Mouse (Mus musculus): ENCODE results near the gene Fam118b. TPM values are rescaled to one million over a fixed set of nuclear protein-coding genes. Genes with fewer than 3 reads are reported as not detected.

Gene Fam118b
- total RNA-seq, 4 experiments from 2014 or later: 26.3 to 31.9 (median 27.3) TPM

DNA sequence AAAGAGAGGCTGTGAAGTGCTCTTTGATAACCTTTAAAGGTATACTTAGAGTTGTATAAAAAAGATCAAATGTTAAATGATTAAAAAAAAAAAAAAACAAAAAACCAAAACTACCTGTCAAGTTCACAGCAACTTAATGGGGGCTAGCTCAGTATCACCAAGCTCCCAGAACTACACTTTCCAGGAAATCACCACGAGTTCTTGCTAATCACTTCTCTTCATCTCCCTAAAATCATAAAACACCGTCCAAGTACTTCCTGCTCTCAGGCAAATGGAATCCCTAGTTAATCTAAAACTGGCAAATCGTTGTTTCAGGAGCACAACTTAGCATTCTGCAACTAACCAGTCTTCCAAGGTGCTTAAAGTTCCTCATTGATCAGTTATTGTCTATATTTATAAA, 3.1 kb downstream of the Fam118b start:
- no peak for DNase-seq (ENCODE audit: low spot score in 2 of 2)

DNA sequence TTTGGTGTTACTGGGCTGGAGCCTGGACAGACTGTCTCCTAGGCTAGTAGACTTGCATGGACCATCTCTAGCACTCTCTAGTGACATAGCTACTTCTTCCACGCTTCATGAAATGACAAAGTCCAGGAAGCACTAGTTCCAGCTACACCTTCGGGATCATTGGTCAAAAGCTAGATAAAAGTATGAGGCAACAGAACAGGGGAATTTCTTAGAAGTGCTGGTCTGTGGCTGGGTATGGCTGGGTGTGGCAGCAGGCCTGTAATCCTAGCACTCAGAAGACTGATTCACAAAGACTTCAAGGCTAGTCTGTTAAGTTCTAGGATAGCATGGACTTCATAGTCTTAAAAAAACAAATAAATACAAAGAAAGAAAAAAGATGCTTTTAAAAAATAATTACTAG, 4.2 kb downstream of the Fam118b start:
- no peak for DNase-seq (ENCODE audit: low spot score in 2 of 2)

DNA sequence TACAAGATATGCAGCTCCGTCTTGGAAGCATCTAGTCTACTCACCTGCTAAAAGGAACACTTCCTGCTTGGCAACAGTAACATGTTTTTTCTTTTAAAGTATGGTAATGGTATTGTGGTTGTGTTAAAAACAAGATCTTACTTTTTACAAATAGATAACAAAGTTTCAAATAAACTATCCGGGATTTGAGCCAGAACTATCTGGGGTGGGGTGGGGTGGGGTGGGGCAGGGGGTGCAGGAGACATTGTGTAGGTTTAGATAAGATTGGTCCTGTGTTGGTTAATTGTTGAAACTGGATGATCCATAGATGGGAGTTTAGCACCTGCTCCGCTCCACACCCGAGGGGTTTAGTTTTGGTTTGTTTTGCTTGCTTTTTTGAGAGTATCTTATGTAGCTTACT, 5.2 kb downstream of the Fam118b start:
- no peak for DNase-seq (ENCODE audit: low spot score in 2 of 2)

DNA sequence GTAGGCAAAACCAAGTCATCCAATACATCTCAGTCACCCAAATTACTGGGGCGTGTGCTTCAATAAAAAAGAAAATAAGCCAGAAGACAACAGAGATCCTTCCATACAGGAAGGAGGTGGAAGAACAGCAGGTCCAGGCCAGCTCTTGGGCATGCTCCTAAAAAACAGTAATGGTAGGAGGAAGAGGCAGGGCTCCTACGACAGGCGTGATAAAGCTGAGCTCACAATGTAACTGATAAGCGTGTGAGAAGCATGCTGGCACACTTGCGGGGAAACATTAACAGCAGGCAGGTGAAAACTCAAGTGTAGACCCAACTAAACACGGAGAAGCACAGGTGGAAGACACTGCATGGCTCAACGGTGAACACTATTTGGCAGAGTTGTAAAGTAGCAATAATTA, 10.2 kb downstream of the Fam118b start:
- no peak for DNase-seq (ENCODE audit: low spot score in 2 of 2)

DNA sequence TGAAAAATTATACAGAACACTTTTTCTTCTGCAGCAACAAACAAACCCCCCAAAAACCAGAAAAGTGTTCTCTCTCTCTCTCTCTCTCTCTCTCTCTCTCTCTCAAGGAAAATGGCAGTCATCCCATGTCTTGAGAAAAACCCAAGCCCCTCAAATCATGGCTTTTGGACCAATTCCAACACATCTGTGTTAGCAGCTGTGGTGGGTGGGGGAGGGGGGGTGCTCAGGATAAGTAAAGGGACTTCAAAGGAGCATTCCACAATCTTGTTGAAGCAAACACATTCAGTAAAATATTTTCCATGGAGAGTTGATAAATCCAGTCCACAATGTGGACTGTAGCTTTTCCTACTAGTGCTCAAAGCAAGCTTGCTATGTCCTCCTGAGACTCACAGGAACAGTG, 18.1 kb downstream of the Fam118b start:
- DNase-seq (ENCODE audit: low spot score in 2 of 2): no peak

DNA sequence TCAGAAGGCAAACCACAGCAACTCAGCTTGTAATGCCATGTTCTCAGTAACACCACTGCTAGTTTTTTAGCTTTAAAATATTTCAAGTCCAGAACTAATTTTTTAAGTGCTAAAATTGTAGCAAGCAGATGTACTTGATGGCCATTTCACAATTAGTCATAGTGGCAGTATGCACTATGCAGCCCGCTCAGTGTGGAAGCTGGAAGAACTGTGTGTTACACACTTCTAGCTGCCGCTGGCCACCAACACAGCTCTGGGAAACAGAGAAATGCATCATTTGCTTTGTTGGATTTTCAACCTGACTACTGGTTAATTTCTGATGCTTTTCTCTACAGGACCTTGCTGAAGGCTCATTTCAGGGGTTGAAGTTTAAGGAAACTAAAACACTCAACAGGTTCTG, 20.2 kb downstream of the Fam118b start:
- no peak for DNase-seq (ENCODE audit: low spot score in 2 of 2)

DNA sequence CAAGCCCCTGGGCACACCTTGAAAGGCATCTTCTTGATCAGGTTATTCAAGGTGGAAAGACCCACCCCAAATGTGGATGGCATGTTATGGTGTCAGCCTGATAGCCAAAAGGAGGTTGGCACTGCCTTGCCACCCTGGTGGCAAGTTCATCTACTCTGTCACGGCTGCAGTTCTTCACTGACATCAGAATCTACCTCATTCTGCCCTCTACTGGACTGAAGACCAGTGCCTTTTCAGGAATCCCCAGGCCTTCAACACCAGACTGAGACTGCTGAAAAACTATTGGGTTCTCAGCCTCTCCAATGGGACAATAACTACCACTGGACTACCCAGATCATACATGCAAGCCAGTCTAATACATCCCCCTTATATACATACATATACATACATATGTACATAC, 27.9 kb downstream of the Fam118b start:
- no peak for DNase-seq (ENCODE audit: low spot score in 2 of 2)

DNA sequence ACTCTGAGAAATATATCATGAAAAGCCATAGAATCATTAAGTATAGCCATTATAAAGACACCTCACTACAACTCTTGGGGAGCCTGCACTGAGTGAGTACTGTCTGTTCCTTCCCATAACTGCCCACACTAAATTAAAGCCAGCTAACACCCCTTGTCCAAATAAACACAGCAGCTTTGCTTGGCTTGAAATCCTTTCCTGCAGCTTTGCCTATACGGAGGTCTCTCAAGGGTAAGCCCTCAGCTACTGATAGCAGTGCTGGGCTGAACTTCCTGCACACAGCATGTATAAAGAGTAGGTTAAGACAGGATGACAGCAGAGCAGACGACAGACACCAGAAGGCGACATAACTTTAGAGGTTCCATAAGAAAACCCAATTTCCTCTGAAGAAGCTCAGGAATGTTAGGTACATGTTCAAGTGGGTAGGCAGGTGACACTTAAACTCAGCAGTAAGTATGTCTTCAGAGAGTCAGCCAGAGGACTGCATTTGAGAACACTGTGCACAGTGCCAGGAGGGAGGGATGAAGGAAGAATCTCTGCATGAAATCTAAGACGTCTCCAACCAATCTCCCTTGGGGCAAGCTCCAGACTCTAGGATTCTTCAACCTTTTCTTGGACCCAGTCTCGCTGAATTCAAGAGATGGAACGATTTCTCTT, 28.6 kb downstream of the Fam118b start:
- DNase-seq (ENCODE audit: low spot score in 2 of 2): peak in 1 of 2 experiments; percentile 31

DNA sequence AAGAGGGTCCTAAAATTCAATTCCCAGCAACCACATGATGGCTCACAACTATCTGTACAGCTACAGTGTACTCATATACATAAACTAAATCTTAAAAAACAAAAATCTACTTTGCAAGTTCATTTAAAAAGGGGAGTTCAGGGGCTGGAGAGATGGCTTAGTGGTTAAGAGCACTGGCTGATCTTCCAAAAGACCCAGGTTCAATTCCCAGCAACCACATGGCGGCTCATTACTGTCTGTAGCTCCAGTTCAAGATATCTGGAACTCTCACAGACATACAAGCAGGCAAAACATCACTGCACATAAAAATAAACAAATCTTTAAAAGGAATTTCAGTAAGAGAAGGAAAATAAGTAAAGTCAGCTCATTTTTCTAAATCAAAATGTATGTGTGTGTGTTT, 29.2 kb downstream of the Fam118b start:
- DNase-seq (ENCODE audit: low spot score in 2 of 2): no peak

DNA sequence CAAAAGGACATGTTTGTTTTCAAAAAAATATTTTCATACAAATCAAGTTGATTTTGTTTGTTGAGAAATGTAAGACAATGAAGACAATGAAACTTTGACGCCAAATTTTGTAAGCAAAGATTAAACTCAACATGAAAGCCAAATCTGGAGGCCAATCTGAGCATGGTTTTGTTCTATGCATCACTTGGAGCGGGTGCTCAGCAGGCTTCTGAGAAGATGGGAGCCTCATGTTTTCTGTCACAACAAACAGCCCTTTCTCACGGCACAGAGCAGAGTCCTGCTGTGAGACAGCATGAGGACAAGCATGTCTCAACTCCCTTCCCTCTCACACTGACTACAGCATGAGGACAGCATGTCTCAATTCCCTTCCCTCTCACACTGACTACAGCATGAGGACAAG, 31.6 kb downstream of the Fam118b start:
- no peak for DNase-seq (ENCODE audit: low spot score in 2 of 2)

DNA sequence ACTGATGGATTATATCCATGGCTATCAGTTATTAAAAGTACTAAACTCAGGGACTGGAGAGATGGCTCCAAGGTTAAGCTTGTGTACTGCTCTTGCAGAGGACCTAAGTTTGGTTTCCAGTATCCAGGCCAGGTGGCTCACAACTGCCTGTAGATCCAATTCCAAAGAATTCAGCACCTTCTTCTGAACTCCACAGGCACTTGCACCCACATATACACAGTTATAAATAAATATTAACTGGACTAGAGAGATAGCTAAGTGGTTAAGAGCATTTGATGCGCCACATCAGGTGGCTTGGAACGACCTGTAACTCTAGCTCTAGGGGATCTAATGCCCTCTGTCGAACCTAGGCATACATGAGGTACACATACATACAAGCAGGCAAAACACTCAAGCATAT, 38.9 kb downstream of the Fam118b start:
- no peak for DNase-seq (ENCODE audit: low spot score in 2 of 2)

DNA sequence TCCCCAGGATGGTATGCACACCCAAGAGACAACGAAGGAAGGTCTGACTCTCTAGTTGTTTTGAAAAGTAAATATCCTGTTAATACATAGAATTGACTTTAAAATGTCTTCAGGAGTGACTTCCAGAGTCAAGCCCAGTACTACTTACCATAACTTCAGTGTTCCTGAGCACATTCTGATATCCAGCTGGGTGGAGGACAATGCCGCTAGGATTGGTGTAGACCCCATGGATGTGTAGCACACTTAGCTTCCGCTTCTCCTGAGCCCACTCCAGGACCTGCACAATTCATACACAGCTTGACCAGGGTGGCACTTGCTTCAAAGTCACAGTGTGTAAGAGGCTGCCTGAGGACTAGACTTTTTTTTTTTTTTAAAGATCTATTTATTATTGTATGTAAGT, 44.1 kb downstream of the Fam118b start:
- DNase-seq (ENCODE audit: low spot score in 2 of 2): no peak

DNA sequence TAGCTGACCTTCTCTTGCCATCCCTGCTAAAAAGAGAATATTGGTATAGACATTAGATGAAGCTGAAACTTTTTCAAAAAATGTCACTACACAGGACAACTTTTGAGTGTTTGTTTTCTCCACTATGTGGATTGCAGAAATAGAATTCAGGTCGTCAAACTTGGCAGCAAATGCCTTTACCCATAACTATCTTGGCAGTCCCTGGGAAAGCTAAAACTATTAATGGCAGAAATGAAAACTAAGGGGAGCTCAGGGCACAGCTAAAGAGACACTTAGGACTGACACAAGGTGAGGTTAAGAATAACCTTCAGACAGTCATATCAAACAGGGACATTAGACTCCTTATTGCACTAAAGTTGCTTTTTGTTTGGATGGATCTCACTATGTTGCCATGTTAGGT, 49.6 kb downstream of the Fam118b start:
- DNase-seq (ENCODE audit: low spot score in 2 of 2): no peak

DNA sequence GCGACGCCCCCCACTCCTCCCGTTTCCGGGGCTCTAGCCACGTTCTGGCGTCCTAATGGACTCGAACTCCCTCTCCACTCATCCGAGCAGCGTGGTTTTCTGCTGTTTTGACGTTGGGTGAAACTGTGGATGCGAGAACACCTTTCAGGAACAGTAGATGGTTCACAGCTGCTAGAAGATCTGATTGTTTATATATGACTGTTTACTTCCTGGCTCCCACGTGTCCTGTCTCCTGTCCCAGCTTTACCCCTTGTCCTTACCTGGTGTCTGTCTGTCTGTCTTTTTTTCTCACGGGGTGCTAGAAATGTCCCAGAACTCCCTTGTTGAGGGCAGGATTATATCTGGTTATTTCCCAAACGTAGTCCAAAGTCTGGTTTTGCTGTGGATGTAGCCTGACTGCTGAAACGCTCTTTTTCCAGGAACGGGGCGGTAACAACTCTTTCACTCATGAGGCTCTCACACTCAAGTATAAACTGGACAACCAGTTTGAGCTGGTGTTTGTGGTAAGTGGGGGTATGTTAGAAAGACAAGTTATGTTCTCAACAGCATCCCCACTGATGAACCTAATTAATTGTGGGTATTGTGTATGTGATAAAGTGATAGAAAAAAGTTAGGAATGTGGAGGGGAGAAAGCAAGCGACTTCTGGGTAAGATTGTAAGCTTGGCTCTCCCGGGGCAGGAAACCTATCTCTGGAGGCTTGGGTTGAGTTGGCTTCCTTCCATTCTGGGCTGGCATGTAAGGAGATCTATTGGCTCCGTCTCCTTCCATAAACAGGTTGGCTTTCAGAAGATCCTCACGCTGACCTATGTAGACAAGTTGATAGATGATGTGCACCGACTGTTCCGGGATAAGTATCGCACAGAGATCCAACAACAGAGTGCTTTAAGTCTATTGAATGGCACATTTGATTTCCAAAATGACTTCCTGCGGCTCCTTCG, 55.8 kb downstream of the Fam118b start:
- peak; percentile 71 for DNase-seq (ENCODE audit: low spot score in 2 of 2)

DNA sequence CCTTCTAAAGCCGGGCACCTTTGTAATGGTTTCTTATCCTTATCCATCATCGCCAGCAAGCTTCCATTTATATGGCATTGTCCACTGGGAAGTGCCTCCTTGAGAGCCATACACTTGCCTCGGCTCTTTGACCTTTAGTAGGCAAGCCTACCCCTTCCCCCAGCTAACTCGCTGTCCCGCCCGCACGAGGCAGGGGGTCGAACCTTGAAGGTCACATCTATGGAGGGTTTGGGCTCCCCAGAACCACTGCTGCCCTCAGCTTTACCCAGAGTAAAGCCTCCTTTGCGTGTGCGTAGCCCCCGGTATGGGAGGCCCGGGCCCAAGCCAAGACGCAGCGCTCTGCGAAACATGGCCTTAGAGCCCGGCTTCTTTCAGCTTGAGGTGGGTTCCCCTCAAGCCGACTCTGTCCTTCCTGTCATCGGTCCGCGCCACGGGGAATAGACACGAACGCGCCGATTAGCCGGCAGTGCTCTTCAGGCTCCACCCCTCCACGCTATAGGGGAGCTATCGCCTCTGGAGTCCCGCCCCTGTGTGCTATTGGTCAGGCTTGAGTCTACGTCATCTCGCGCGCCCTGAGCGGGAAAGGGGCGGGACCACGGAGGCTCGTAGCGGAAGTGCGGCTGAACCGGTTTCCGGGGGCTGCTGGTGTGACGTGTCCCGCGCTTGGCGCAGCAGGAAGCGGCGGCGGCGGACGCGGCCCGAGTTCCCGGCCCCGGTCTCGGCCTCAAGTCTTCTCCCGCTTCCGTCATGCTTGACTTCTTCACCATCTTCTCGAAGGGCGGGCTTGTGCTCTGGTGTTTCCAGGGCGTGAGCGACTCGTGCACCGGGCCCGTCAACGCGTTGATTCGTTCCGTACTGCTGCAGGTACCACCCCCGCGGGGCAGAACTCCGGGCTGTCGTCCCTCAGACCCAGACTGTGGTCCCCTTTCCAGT, 56.8 kb downstream of the Fam118b start, which contains the start of gene Foxred1:
Foxred1 (minus strand) TSS at position 514 of the 933 bp plus-strand sequence.
- peak; percentile 98 to 99 for DNase-seq (ENCODE audit: low spot score in 2 of 2)

DNA sequence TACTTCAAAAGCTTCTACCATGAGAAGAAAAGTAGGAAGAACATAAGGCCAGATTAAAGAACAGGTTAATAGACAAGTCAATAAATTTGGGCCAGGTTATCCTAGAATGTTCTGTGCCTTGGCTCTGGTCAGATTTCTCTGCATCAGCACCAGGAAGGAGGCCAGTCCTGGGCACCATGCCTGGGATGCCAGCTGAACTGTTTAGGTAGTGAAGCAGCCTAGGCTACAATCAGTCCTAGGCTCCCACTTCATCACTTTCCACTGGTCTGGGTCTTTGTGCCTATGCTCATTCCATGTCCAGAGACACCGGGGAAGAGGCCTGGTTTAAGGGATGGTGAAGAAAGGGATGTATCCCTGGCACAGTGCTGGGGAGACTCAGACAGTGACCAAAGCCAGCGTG, 63.2 kb downstream of the Fam118b start:
- DNase-seq (ENCODE audit: low spot score in 2 of 2): peak; percentile 83 to 84

DNA sequence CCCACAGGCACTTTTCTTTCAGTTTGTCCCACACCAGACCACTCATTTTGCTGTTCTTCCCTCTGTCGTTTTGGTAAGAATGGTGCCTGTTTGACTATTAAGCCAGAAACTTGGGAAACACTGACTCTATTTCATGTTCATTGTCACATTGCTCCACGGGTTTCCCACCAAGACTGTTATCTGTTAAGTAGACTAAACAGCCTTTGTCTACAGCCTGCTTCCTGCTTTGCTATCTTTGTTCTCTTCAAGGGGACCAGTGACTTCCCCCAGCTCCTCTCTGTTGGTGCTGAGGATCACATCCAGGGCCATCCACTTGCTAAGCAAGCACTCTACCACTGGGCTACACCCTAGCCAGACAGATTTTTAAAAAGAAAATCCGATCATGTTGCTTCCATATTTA, 64.1 kb downstream of the Fam118b start:
- no peak for DNase-seq (ENCODE audit: low spot score in 2 of 2)

DNA sequence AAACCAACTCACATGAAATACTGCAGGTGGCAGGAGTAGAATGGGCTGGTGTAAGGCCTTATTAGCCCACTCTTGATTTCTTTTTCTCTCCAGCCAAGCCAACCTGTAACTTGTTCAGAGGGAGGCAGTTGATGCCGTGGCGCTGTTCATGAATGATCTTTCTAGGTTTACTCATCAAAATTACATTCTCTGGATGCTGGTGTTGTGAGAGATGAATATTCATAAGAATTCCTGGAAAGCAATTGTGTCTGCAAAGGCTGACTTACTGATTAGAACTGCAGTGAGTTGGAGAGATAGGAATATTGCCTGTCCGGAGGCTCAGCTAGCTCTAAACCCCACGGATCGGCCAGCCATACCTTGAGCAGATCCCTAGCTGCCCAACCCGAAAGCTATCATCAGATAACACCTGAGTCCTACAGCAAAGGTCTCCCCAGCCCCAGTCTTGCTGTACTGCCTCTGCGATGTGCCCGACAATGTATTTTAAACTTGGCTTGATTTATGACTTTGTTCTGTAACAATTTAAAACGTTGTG, 67.0 kb downstream of the Fam118b start:
- no peak for DNase-seq (ENCODE audit: low spot score in 2 of 2)

DNA sequence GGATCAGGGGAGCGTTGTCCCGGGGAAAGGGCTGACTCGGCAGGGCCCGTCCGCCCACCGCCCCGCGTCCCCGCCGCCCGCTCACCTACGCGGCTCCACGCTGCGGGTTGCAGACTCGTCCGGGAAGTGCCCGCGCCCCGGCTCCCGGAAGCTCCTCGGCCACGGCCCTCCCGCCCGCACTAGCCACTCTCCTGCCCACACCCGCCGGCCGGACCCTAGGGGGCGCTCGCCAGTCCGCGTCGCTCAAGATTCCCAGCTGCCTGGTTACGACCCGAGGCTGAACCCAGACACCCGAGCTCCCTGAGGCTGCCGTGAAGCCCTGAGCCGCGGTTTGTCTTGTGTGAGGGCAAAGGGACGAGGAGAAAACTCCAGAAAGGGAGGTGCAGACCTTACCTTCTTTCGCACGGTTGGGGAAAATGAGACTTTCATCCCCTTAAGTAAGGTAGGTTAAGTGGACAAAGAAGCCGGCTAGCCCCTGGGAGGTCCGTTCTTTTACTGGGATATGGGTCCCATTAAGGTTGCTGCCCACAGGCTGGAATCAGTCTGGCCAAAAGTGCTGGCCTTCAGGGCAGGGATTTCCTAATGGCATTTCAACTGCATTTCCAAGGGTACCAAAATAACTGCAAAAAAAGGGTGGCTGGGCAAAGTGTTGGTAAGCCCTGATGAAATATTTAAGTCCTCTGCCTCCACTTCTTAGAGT, 67.7 kb downstream of the Fam118b start, which contains the start of the genes Srpr and Tirap:
Srpr (plus strand) TSS at position 404 of the 700 bp plus-strand sequence.
Tirap (minus strand) TSS at position 520 of the 700 bp plus-strand sequence.
- peak; percentile 89 to 91 for DNase-seq (ENCODE audit: low spot score in 2 of 2)
